Mouse (Mus musculus): ENCODE results near the gene Lypd5. TPM values are rescaled to one million over a fixed set of nuclear protein-coding genes. Genes with fewer than 3 reads are reported as not detected.

Lypd5 gene
- polyA plus RNA-seq (2014; fragmentation: Illumina TruSeq; extraction: RNeasy Lipid Tissue Mini Kit (QIAGEN cat#74804); ENCODE audit: low read depth, low replicate concordance) = not detected

DNA sequence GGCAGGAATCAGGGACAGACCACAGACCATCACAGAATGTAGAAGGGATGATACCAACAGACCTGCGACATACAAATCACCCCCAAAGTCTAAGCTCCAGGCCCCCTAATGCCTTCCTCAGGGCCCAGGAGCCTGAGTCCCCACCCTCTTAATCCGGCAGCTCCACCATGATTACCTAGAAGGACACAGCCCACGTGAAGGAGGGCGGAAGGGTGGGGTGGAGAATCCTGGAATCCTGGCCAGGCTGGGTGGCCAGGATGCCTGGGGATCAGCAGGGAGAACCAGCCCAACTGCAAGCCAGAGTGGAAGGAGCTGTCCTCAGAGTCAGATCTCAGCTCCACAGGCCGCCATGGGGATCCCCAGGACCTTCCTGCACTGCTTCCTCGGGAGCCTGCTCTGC is at the start of gene Lypd5:
Lypd5 (plus strand) TSS at position 301 of the 400 bp plus-strand sequence.

DNA sequence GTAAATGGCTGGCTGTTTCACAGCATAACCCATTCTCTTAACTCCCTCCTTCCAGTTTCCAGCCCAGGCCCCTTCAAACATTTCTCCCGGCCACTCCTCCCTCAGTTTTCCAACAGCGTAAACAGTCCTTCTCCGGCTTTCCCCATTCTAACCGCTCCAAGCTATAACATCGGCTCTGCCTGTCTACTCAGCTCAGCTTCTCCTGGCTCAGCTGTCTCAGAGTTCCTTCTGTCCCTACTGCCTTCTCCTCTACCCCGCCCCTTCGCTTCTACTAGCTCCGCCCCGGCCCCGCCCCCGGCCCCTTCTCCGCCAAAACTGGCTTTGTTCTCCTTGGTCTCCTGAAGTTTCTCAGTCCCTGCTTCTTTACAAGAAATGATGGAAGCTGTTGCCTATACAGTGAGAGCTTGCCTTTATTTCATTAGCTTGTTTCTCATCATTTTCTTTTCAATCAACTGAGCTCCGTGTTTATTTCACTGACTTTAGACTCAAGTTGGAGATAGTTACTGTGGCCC is 48.2 kb upstream of the Lypd5 start, which contains the start of gene Zfp61:
Zfp61 (minus strand) TSS at position 462 of the 512 bp plus-strand sequence.

DNA sequence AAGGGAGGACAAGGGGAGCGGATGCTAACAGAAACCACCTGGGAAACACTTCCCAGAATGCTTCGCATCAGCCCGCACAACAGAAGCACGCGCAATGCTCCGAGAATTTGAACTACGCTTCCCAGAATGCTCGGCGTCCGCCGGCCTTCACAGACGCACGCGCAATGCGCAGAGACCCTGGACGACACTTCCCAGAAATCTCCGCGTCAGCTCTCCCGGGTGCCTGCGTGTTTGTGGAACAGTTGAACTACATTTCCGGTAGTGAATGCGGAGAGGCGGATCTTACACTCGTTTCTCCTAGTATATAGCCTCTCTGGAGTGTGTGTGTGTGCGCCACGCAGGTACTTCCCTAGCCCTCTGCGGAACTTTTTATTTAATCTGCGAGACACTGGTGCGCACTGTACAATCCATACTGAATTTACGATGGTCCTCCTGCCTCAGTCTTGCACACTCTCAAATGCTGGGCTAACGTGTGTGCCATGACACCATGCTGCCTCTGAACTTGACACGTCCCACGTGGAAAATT is 32.4 kb upstream of the Lypd5 start, which contains the start of gene Zfp94:
Zfp94 (minus strand) TSS at position 100 of the 526 bp plus-strand sequence.

DNA sequence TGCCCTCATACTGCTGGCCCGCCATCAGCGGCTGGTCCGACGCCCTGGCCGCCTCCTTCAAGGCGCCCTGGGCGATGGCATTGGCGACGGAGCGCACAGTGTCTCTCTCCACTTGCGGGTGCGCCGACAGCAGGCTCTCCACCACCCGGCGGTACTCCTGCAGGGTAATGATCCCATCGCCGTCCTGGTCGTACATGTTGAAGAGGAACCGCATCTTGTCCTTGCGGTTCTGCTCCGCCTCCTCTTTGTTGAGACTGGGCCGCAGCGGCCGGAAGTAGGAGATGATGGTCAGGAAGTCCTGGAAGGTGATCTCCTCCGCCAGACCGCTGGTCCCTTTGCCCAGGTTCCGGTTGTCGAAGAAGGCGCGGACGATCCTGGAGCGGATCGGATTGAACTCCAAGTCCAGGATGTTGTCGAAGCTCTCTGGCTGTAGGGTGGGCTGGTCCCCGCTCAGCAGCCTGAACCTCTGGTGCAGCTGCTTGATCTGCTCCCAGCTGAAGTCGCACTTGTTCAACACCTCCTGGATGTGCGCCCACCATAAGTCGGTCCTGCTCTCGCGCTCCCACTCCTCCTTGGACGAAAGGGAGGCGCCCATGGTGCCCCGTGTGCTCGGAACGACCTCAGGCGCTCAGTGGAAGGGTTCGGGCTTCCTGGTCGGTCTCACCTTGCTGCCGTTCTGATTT is 15.6 kb upstream of the Lypd5 start, which contains the start of gene Tescl:
Tescl (minus strand) TSS at position 633 of the 683 bp plus-strand sequence.

DNA sequence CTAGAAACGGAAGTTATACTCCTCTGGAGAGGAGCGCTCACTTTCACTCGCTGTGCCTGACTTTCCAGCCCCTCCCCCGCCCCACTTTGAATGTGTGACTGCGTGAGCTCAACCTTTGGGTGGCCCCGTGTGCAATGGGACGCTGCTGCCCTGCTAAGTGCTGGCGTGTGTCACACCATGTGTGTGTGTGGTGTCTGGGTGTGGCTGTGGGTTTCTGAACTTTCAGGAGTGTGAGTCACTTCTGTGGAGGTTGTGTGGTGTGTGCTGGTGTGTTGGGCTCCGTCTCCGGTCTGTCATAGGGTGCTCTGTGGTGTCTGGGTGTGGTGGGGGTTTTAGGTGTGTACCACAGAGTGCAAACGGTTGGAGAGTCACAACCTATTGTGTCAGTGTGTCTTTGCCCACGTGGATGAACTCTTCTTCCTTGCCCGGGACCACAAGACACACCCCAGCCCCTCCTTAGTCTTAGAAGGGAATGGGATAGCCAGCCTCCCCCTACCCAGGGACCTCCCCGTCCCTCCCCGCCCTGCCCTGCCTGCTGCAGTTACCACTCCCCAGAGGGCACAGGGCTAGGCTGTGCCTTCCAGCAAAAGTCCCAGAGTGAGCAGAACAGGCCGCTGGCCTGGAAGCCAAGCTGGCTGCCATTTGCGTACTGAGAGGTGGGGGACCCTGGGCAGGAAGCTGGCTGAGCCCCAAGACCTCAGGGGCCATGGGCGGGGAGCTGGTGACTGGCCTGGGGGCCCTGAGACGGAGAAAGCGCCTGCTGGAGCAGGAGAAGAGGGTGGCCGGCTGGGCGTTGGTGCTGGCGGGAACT is 20.9 kb downstream of the Lypd5 start, which contains the start of gene Kcnn4:
Kcnn4 (plus strand) TSS at position 533 of the 811 bp plus-strand sequence.

DNA sequence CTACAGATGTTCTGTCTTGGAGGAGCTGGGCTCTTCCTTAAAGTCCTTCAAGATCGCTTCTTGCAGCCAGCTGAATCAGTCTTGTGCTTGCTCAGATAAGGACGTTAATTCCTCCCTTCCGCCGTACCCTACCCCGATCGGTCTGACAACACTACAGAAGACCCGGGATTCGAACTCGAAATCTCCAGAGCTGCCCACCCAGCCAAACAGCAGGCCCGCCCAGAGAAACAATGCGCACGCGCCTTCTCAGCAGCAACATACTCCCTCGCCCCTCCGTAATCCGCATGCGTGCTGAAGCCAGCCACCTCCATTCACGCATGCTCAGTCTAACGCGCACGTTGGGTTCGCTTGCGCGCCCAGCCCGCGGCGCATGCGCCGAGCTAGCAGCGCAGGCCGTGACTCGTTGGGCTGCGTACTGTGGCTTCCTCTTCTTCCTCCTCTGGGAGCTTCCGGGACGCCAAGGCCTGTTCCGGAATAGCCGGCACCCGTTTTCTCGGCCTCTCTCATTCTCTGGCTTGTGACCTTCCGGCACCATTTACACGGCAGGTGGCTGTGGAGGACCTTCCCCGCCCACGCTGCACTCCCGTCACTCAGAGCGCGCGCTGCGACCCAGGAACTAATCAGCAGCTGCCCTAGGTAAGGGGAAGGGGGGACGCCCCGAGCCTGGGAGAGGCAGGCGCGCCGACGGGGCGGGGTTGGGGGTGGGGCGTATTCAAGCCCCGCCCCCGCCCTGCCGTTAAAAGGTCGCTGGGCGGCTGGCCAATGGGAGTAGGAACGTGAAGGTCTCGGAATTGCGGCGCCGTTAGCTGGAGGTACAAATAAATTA is 50.5 kb downstream of the Lypd5 start, which contains the start of gene Smg9:
Smg9 (plus strand) TSS at position 364 of the 826 bp plus-strand sequence.

Other genes starting within 250 kb of the Lypd5 start
- 2.1 TPM for gene Zfp112, start 236.9 kb upstream of the Lypd5 start, polyA plus RNA-seq (2014; fragmentation: Illumina TruSeq; extraction: RNeasy Lipid Tissue Mini Kit (QIAGEN cat#74804); ENCODE audit: low read depth, low replicate concordance)
- gene Zfp235, start 215.0 kb upstream of the Lypd5 start, polyA plus RNA-seq (2014; fragmentation: Illumina TruSeq; extraction: RNeasy Lipid Tissue Mini Kit (QIAGEN cat#74804); ENCODE audit: low read depth, low replicate concordance) = 5.2 TPM
- gene Zfp114, start 174.1 kb upstream of the Lypd5 start, polyA plus RNA-seq (2014; fragmentation: Illumina TruSeq; extraction: RNeasy Lipid Tissue Mini Kit (QIAGEN cat#74804); ENCODE audit: low read depth, low replicate concordance) = 0.41 TPM
- 7.2 TPM for gene Zfp111, start 137.8 kb upstream of the Lypd5 start, polyA plus RNA-seq (2014; fragmentation: Illumina TruSeq; extraction: RNeasy Lipid Tissue Mini Kit (QIAGEN cat#74804); ENCODE audit: low read depth, low replicate concordance)
- gene Zfp109, start 111.6 kb upstream of the Lypd5 start, polyA plus RNA-seq (2014; fragmentation: Illumina TruSeq; extraction: RNeasy Lipid Tissue Mini Kit (QIAGEN cat#74804); ENCODE audit: low read depth, low replicate concordance) = 3.3 TPM
- gene Zfp108, start 94.4 kb upstream of the Lypd5 start, polyA plus RNA-seq (2014; fragmentation: Illumina TruSeq; extraction: RNeasy Lipid Tissue Mini Kit (QIAGEN cat#74804); ENCODE audit: low read depth, low replicate concordance) = 2.3 TPM
- 2.1 TPM for gene Zfp93, start 78.8 kb upstream of the Lypd5 start, polyA plus RNA-seq (2014; fragmentation: Illumina TruSeq; extraction: RNeasy Lipid Tissue Mini Kit (QIAGEN cat#74804); ENCODE audit: low read depth, low replicate concordance)
- 4.2 TPM for gene Zfp61, start 48.0 kb upstream of the Lypd5 start, polyA plus RNA-seq (2014; fragmentation: Illumina TruSeq; extraction: RNeasy Lipid Tissue Mini Kit (QIAGEN cat#74804); ENCODE audit: low read depth, low replicate concordance)
- gene Zfp94, start 32.5 kb upstream of the Lypd5 start, polyA plus RNA-seq (2014; fragmentation: Illumina TruSeq; extraction: RNeasy Lipid Tissue Mini Kit (QIAGEN cat#74804); ENCODE audit: low read depth, low replicate concordance) = 1.5 TPM
- gene Tescl, start 15.3 kb upstream of the Lypd5 start, polyA plus RNA-seq (2014; fragmentation: Illumina TruSeq; extraction: RNeasy Lipid Tissue Mini Kit (QIAGEN cat#74804); ENCODE audit: low read depth, low replicate concordance) = not detected
- not detected for gene Kcnn4, start 21.1 kb downstream of the Lypd5 start, polyA plus RNA-seq (2014; fragmentation: Illumina TruSeq; extraction: RNeasy Lipid Tissue Mini Kit (QIAGEN cat#74804); ENCODE audit: low read depth, low replicate concordance)
- gene Smg9, start 50.4 kb downstream of the Lypd5 start, polyA plus RNA-seq (2014; fragmentation: Illumina TruSeq; extraction: RNeasy Lipid Tissue Mini Kit (QIAGEN cat#74804); ENCODE audit: low read depth, low replicate concordance) = not detected
- gene Irgc1, start 103.1 kb downstream of the Lypd5 start, polyA plus RNA-seq (2014; fragmentation: Illumina TruSeq; extraction: RNeasy Lipid Tissue Mini Kit (QIAGEN cat#74804); ENCODE audit: low read depth, low replicate concordance) = not detected
- gene Plaur, start 113.3 kb downstream of the Lypd5 start, polyA plus RNA-seq (2014; fragmentation: Illumina TruSeq; extraction: RNeasy Lipid Tissue Mini Kit (QIAGEN cat#74804); ENCODE audit: low read depth, low replicate concordance) = 1.9 TPM
- 0.29 TPM for gene Cadm4, start 132.8 kb downstream of the Lypd5 start, polyA plus RNA-seq (2014; fragmentation: Illumina TruSeq; extraction: RNeasy Lipid Tissue Mini Kit (QIAGEN cat#74804); ENCODE audit: low read depth, low replicate concordance)
- not detected for gene Zfp428, start 157.8 kb downstream of the Lypd5 start, polyA plus RNA-seq (2014; fragmentation: Illumina TruSeq; extraction: RNeasy Lipid Tissue Mini Kit (QIAGEN cat#74804); ENCODE audit: low read depth, low replicate concordance)
- gene AC161166.1, start 163.3 kb downstream of the Lypd5 start, polyA plus RNA-seq (2014; fragmentation: Illumina TruSeq; extraction: RNeasy Lipid Tissue Mini Kit (QIAGEN cat#74804); ENCODE audit: low read depth, low replicate concordance) = not detected
- 13.0 TPM for gene Irgq, start 181.5 kb downstream of the Lypd5 start, polyA plus RNA-seq (2014; fragmentation: Illumina TruSeq; extraction: RNeasy Lipid Tissue Mini Kit (QIAGEN cat#74804); ENCODE audit: low read depth, low replicate concordance)
- gene Pinlyp, start 196.9 kb downstream of the Lypd5 start, polyA plus RNA-seq (2014; fragmentation: Illumina TruSeq; extraction: RNeasy Lipid Tissue Mini Kit (QIAGEN cat#74804); ENCODE audit: low read depth, low replicate concordance) = not detected
- 0.87 TPM for gene Xrcc1, start 197.1 kb downstream of the Lypd5 start, polyA plus RNA-seq (2014; fragmentation: Illumina TruSeq; extraction: RNeasy Lipid Tissue Mini Kit (QIAGEN cat#74804); ENCODE audit: low read depth, low replicate concordance)
- gene Ethe1, start 238.3 kb downstream of the Lypd5 start, polyA plus RNA-seq (2014; fragmentation: Illumina TruSeq; extraction: RNeasy Lipid Tissue Mini Kit (QIAGEN cat#74804); ENCODE audit: low read depth, low replicate concordance) = 0.82 TPM
- not detected for gene Zfp575, start 238.4 kb downstream of the Lypd5 start, polyA plus RNA-seq (2014; fragmentation: Illumina TruSeq; extraction: RNeasy Lipid Tissue Mini Kit (QIAGEN cat#74804); ENCODE audit: low read depth, low replicate concordance)

Data from adrenal gland, adult 10 weeks (tissue).